Mouse (Mus musculus) stomach, postnatal 0 days (tissue): ENCODE measurements around the gene Coro7. TPM values are rescaled to one million over a fixed set of nuclear protein-coding genes. Genes with fewer than 3 reads are reported as not detected.
"Not testable (repeated sequence)": the region's sequence is repeated elsewhere in the genome, so short reads cannot be mapped to it uniquely, and the experiment has no call there.

Source experiments
- ATAC-seq: fragments of 200-750 bp; cut with Nextera tagmentation; 2 replicates; pipeline ENCODE4 v1.8.0; 2017; ENCODE audit not compliant: low FRiP score, low TSS enrichment
- DNase-seq: peaks from one replicate; pipeline ENCODE4 v3.0.0-alpha.2; 2016; ENCODE audit warnings: low spot score
- H3K27ac ChIP-seq: fragments of 300-500 bp; sonication (generic); replicated peaks from 2 replicates; pipeline ENCODE4 v1.5.1; 2014; ENCODE audit warnings: mild to moderate bottlenecking, control low read depth
- H3K27me3 ChIP-seq: fragments of 300-500 bp; sonication (generic); 2 replicates; pipeline ENCODE4 v1.6.1; 2014; ENCODE audit warnings: low read length; ENCODE audit not compliant: control insufficient read depth, insufficient read depth
- H3K36me3 ChIP-seq: fragments of 300-500 bp; sonication (generic); 2 replicates; pipeline ENCODE4 v1.6.1; 2014; ENCODE audit warnings: low read length, mixed read lengths; ENCODE audit not compliant: control insufficient read depth, insufficient read depth
- H3K4me1 ChIP-seq: fragments of 300-500 bp; sonication (generic); replicated peaks from 2 replicates; pipeline ENCODE4 v1.6.1; 2014; ENCODE audit warnings: antibody characterized with exemption; ENCODE audit not compliant: control insufficient read depth, insufficient read depth
- H3K4me2 ChIP-seq: fragments of 300-500 bp; sonication (generic); replicated peaks from 2 replicates; pipeline ENCODE4 v1.6.1; 2014; ENCODE audit warnings: low read depth, mild to moderate bottlenecking, control low read depth, moderate library complexity
- H3K4me3 ChIP-seq: fragments of 300-500 bp; sonication (generic); 2 replicates; pipeline ENCODE4 v1.5.1; 2014; ENCODE audit warnings: low read depth, low read length, control low read depth
- H3K9ac ChIP-seq: fragments of 300-500 bp; sonication (generic); 2 replicates; pipeline ENCODE4 v1.6.1; 2014; ENCODE audit warnings: mild to moderate bottlenecking, low read length, control low read depth, mixed read lengths
- H3K9me3 ChIP-seq: fragments of 300-500 bp; sonication (generic); 2 replicates; pipeline ENCODE4 v1.6.1; 2016; ENCODE audit warnings: low read length; ENCODE audit not compliant: control insufficient read depth
- CTCF ChIP-seq: IDR thresholded peaks from 2 replicates; pipeline ENCODE4 v1.5.1; 2016; ENCODE audit warnings: antibody characterized with exemption, low read depth, mild to moderate bottlenecking, moderate library complexity
- EP300 ChIP-seq: optimal IDR thresholded peaks from 2 replicates; pipeline ENCODE3; 2016; ENCODE audit warnings: antibody characterized with exemption
- WGBS: fragments of 180-500 bp; shearing (Covaris S2); extraction: QIAGEN DNeasy Blood & Tissue Kit; methylation state at CpG from one replicate; pipeline ENCODE4 v1.1.7; 2014; 5-methylcytosine and 5-hydroxymethylcytosine counted together
- polyA plus RNA-seq: library from polyadenylated mRNA; unstranded; fragments of >200 nt; fragmentation: Nextera tagmentation; extraction: Ambion mirVana; gene quantifications from 2 replicates; pipeline ENCODE4 v1.2.1, GENCODE M21; 2015

The Coro7 gene
- polyA plus RNA-seq, 1 experiment from 2014 or later: 8.1 TPM

GRCm38 (mm10) chr16:4684457-4684791 lies 4.8 kb upstream of the Coro7 start:
- H3K4me3 ChIP-seq: peak overlapping the region; percentile 76
- peak overlapping the region; percentile 85 for H3K9ac ChIP-seq
- DNase-seq (no peak), ATAC-seq (peak; percentile 1; the same call in 1 of the 2 replicates)
- no peaks in the 10 kb centered on the region for H3K4me1 ChIP-seq
- WGBS: under 1% methylated on average over 9 of the region's 9 CpGs
- H3K36me3 ChIP-seq: peaks cover 3% of the 10 kb centered on the region; the same call in 1 of the 2 replicates
- no peaks in the 10 kb centered on the region for H3K9me3 ChIP-seq
- H3K27ac ChIP-seq: peak overlapping the region; percentile 76
- peak overlapping the region; percentile 91 for H3K4me2 ChIP-seq
- no peak for TF ChIP-seq EP300
- no peak for TF ChIP-seq CTCF
- no peaks in the 10 kb centered on the region for H3K27me3 ChIP-seq

GRCm38 (mm10) chr16:4683581-4684456 lies 4.2 kb upstream of the Coro7 start:
- peak overlapping the region; percentile 76 for H3K4me3 ChIP-seq

GRCm38 (mm10) chr16:4683193-4683580 lies 3.6 kb upstream of the Coro7 start:
- ATAC-seq (no peak), DNase-seq (no peak)
- 19% methylated on average over 9 of the region's 9 CpGs for whole genome bisulfite sequencing
- Histone ChIP-seq H3K9me3 (no peaks in the 10 kb centered on the region), H3K27ac (peak overlapping the region; percentile 76), H3K4me3 (peak overlapping the region; percentile 76), H3K27me3 (no peaks in the 10 kb centered on the region), H3K4me2 (peak overlapping the region; percentile 91), H3K9ac (peak overlapping the region; percentile 85; the same call in 1 of the 2 replicates), H3K4me1 (0 out of 2 replicates have a peak, but pooled peaks cover 4% of the 10 kb centered on the region), H3K36me3 (peaks cover 3% of the 10 kb centered on the region; the same call in 1 of the 2 replicates)
- TF ChIP-seq CTCF (no peak), EP300 (no peak)

More at GRCm38 (mm10) chr16:4683581-4684456, 4.2 kb upstream of the Coro7 start:
- Histone ChIP-seq H3K36me3 (peaks cover 3% of the 10 kb centered on the region; the same call in 1 of the 2 replicates), H3K27me3 (no peaks in the 10 kb centered on the region), H3K9me3 (no peaks in the 10 kb centered on the region), H3K9ac (peak overlapping the region; percentile 85), H3K27ac (peak overlapping the region; percentile 76), H3K4me1 (0 out of 2 replicates have a peak, but pooled peaks cover 2% of the 10 kb centered on the region), H3K4me2 (peak overlapping the region; percentile 91)
- ATAC-seq: peak; percentile 88
- TF ChIP-seq CTCF: no peak
- no peak for TF ChIP-seq EP300
- under 1% methylated on average over 54 of the region's 54 CpGs for WGBS
- DNase-seq: peak; percentile 95

GRCm38 (mm10) chr16:4682628-4683179 lies 3.1 kb upstream of the Coro7 start:
- no peaks in the 10 kb centered on the region for H3K27me3 ChIP-seq
- H3K9ac ChIP-seq: no peak overlapping the region
- no peak overlapping the region for H3K4me3 ChIP-seq
- no peaks in the 10 kb centered on the region for H3K9me3 ChIP-seq
- peak overlapping the region; percentile 76; the same call in 1 of the 2 replicates for H3K27ac ChIP-seq
- 0 out of 2 replicates have a peak, but pooled peaks cover 4% of the 10 kb centered on the region for H3K4me1 ChIP-seq
- ATAC-seq: no peak
- peaks cover 1% of the 10 kb centered on the region; the same call in 1 of the 2 replicates for H3K36me3 ChIP-seq
- H3K4me2 ChIP-seq: no peak overlapping the region; the same call in 1 of the 2 replicates
- no peak for DNase-seq
- 81% methylated on average over 4 of the region's 4 CpGs for WGBS
- no peak for TF ChIP-seq CTCF

- H3K4me2 ChIP-seq, ATAC-seq, H3K4me3 ChIP-seq, H3K27ac ChIP-seq, H3K36me3 ChIP-seq, H3K27me3 ChIP-seq, DNase-seq, H3K9me3 ChIP-seq, H3K9ac ChIP-seq, H3K4me1 ChIP-seq: not testable (repeated sequence)
- 68% methylated on average over 3 of the region's 3 CpGs for WGBS
These were observed 1.4 kb upstream of the Coro7 start for GRCm38 (mm10) chr16:4680922-4681455.
